Mouse (Mus musculus) lung, postnatal 0 days (tissue): ENCODE data around the gene Pik3r3.

ENCODE experiments used
- CTCF ChIP-seq: IDR thresholded peaks from 2 replicates; pipeline ENCODE4 v1.5.1; 2016; ENCODE audit warnings: antibody characterized with exemption, mild to moderate bottlenecking
- EP300 ChIP-seq: IDR thresholded peaks from 2 replicates; pipeline ENCODE4 v1.6.1; 2016; ENCODE audit warnings: antibody characterized with exemption, mild to moderate bottlenecking, control low read depth

DNA sequence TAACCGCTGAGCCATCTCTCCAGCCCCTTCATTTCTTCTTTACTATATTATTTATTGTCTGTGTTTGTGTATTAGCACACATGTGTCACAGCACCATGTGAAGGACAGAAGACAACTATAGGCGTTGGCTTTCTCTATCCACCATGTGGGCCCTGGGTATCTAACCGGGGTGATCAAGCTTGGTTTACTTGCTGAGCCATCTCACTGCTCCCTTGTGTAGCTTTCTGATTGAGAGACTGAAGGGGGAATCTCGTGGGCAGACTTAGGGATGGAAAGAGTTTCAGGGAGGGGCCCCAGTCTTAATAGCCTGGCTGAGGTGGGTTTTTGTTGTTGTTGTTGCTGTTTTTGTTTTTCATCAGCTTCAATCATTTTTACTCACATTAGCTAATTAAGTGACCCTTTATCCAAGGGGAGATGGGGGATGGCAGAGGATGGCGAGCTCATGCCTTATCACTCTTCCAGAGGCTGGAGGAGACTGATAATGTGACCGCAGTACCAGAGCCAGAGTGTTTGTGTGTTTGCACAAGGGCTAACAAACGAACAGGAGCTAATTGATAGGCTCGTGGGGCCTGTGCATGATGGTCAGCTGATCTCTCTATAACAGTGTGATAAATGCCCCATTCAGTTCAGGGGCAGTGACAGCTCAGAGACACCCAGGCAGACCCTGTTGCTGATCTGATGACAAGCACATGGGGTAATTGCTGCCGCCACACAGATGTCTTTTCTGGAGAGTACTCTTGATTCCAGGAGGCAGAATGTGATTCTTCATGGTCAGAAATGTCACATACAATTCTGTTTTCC, 27.6 kb upstream of the Pik3r3 start:
- no peak for TF ChIP-seq CTCF
- no peak for TF ChIP-seq EP300
